Comparison of ENCODE assay signal across 16 mouse cellular contexts in the genomic region with DNA sequence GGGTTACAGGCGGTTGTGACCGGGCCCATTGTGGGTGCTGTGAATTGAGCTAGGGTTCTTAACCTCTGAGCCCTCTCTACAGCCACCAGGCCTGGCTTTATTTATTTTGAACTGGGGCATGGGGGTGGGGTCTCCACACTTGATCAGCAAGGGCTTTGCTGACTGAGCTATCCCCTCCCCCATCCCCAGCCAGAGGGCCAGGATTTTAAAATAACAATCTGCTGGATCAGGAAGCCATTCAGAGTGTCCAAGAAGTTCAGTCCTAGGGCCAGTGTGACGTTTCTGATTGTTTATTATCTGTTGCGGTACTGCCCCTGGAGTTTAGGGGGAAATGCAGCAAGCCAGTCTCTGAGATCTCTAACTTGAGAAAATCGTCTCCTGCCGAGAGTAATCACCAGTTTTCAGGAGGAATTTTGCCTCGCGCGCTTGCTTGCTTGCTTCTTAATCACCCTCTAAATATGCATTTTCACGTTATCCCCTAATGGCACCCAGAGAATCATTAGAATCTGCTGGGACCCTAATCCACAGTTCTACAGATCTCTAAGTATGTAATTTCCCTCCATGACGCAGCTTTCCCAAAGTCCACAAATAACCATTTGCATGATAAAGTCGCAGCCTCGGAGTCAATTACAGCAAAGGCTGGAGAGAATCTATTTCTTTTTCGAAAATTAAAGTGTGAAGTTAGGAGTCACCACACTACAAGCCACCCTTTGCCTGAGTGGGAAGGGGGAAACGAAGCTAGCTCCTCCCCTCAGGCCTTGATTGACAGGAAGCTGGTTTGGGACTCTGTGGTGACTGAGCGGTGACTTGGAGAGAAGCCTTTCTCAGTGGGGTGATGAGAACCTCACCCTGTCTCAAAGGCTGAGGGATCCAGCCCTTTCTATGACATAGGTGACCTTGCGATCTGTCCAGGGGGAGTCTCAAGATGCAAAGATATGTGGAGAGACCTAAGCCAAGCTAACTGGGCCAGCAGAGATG.
DNase-seq lines count a peak whose midpoint lies in the region; ATAC-seq lines count a peak whose summit lies in the region.
"Had no signal": no experiment of that assay in that cellular context is flagged by ENCODE, and none has a peak within 500 bp of the region (broad histone marks: within the 10 kb centered on the region; RNA-seq: fewer than 3 reads in every experiment).

No protein-coding gene starts in this region.

- no peaks in the 10 kb centered on the region for H3K36me3 ChIP-seq in forebrain, embryonic 10.5 days (replicated peaks)
- H3K36me3 ChIP-seq in forebrain, embryonic 12.5 days (replicated peaks) = no peaks in the 10 kb centered on the region
- no peaks in the 10 kb centered on the region for H3K36me3 ChIP-seq in midbrain, embryonic 10.5 days
- H3K36me3 ChIP-seq in midbrain, embryonic 15.5 days (replicated peaks) = no peaks in the 10 kb centered on the region
- no peaks in the 10 kb centered on the region for H3K36me3 ChIP-seq in forebrain, embryonic 15.5 days
- no peaks in the 10 kb centered on the region for H3K36me3 ChIP-seq in midbrain, embryonic 16.5 days (ENCODE audit: control insufficient read depth, insufficient read depth, low read length)
- H3K36me3 ChIP-seq: limb, embryonic 15.5 days had no signal

- ATAC-seq in forebrain, embryonic 12.5 days (ENCODE audit: low FRiP score) = no peak
- no peak for ATAC-seq in midbrain, embryonic 15.5 days (replicated peaks)
- ATAC-seq in forebrain, embryonic 15.5 days (replicated peaks) = 0 out of 2 replicates have a peak, but pooled peaks have one; percentile 42
- no peak for ATAC-seq in midbrain, embryonic 16.5 days
- ATAC-seq: Patski had no signal

- no peak overlapping the region for H3K9ac ChIP-seq in forebrain, embryonic 12.5 days
- H3K9ac ChIP-seq in midbrain, embryonic 15.5 days = no peak overlapping the region
- H3K9ac ChIP-seq in forebrain, embryonic 15.5 days (replicated peaks) = no peak overlapping the region
- H3K9ac ChIP-seq in midbrain, embryonic 16.5 days (ENCODE audit: low read depth, low read length) = no peak overlapping the region
- H3K9ac ChIP-seq: limb, embryonic 15.5 days had no signal

- no peak for DNase-seq in forebrain, embryonic 10.5 days (ENCODE audit: extremely low spot score, low spot score)
- DNase-seq in midbrain, embryonic 10.5 days (ENCODE audit: low spot score) = peak; percentile 36
- no peak for DNase-seq in gastrocnemius, postnatal 4 days (ENCODE audit: low spot score in 2 of 2)
- DNase-seq in thymus, postnatal 10 days (ENCODE audit: low spot score in 2 of 2) = no peak
- DNase-seq: adrenal gland, adult 2 months; cerebellum, postnatal 10 days; heart, postnatal 14 days; kidney, adult 18-20 months; lung, adult 18-20 months had no signal

- peaks cover 22% of the 10 kb centered on the region for H3K4me1 ChIP-seq in forebrain, embryonic 10.5 days
- H3K4me1 ChIP-seq in forebrain, embryonic 12.5 days = peaks cover 9% of the 10 kb centered on the region; the same call in 1 of the 2 replicates
- H3K4me1 ChIP-seq in midbrain, embryonic 10.5 days = peaks cover 13% of the 10 kb centered on the region
- H3K4me1 ChIP-seq in midbrain, embryonic 15.5 days = peaks cover 8% of the 10 kb centered on the region
- H3K4me1 ChIP-seq in forebrain, embryonic 15.5 days = peaks cover 8% of the 10 kb centered on the region; the same call in 1 of the 2 replicates
- H3K4me1 ChIP-seq in midbrain, embryonic 16.5 days (ENCODE audit: control insufficient read depth, insufficient read depth, low read length) = peaks cover 12% of the 10 kb centered on the region

- H3K27ac ChIP-seq in forebrain, embryonic 10.5 days = 0 out of 2 replicates have a peak overlapping the region, but pooled peaks have one; percentile 20
- no peak overlapping the region for H3K27ac ChIP-seq in forebrain, embryonic 12.5 days
- H3K27ac ChIP-seq in midbrain, embryonic 10.5 days (replicated peaks) = no peak overlapping the region; the same call in 1 of the 2 replicates
- H3K27ac ChIP-seq in midbrain, embryonic 15.5 days = no peak overlapping the region
- 0 out of 2 replicates have a peak overlapping the region, but pooled peaks have one; percentile 15 for H3K27ac ChIP-seq in forebrain, embryonic 15.5 days (replicated peaks)
- H3K27ac ChIP-seq in midbrain, embryonic 16.5 days (ENCODE audit: low read length) = 0 out of 2 replicates have a peak overlapping the region, but pooled peaks have one; percentile 22
- H3K27ac ChIP-seq: limb, embryonic 15.5 days had no signal

- H3K4me2 ChIP-seq in forebrain, embryonic 12.5 days = no peak overlapping the region
- H3K4me2 ChIP-seq in midbrain, embryonic 15.5 days = no peak overlapping the region
- no peak overlapping the region for H3K4me2 ChIP-seq in forebrain, embryonic 15.5 days (replicated peaks)
- H3K4me2 ChIP-seq in midbrain, embryonic 16.5 days (ENCODE audit: low read length) = no peak overlapping the region
- H3K4me2 ChIP-seq: limb, embryonic 15.5 days had no signal

- H3K4me3 ChIP-seq in forebrain, embryonic 10.5 days = no peak overlapping the region
- H3K4me3 ChIP-seq in forebrain, embryonic 12.5 days (replicated peaks) = no peak overlapping the region
- H3K4me3 ChIP-seq in midbrain, embryonic 10.5 days = no peak overlapping the region
- no peak overlapping the region for H3K4me3 ChIP-seq in midbrain, embryonic 15.5 days
- no peak overlapping the region for H3K4me3 ChIP-seq in forebrain, embryonic 15.5 days
- H3K4me3 ChIP-seq in midbrain, embryonic 16.5 days (ENCODE audit: low read depth, low read length) = no peak overlapping the region
- H3K4me3 ChIP-seq: limb, embryonic 15.5 days had no signal

- H3K9me3 ChIP-seq in forebrain, embryonic 10.5 days = no peaks in the 10 kb centered on the region
- H3K9me3 ChIP-seq in forebrain, embryonic 12.5 days = no peaks in the 10 kb centered on the region
- no peaks in the 10 kb centered on the region for H3K9me3 ChIP-seq in midbrain, embryonic 10.5 days (replicated peaks)
- H3K9me3 ChIP-seq in midbrain, embryonic 15.5 days = no peaks in the 10 kb centered on the region
- no peaks in the 10 kb centered on the region for H3K9me3 ChIP-seq in forebrain, embryonic 15.5 days
- no peaks in the 10 kb centered on the region for H3K9me3 ChIP-seq in midbrain, embryonic 16.5 days (replicated peaks; ENCODE audit: control insufficient read depth, low read length, poor library complexity, severe bottlenecking)
- H3K9me3 ChIP-seq: limb, embryonic 15.5 days had no signal

- H3K27me3 ChIP-seq in forebrain, embryonic 10.5 days (ENCODE audit: poor library complexity, severe bottlenecking) = no peaks in the 10 kb centered on the region
- no peaks in the 10 kb centered on the region for H3K27me3 ChIP-seq in forebrain, embryonic 12.5 days
- H3K27me3 ChIP-seq in midbrain, embryonic 10.5 days (ENCODE audit: low read depth, poor library complexity, severe bottlenecking) = no peaks in the 10 kb centered on the region
- H3K27me3 ChIP-seq in midbrain, embryonic 15.5 days (replicated peaks) = no peaks in the 10 kb centered on the region
- no peaks in the 10 kb centered on the region for H3K27me3 ChIP-seq in forebrain, embryonic 15.5 days
- no peaks in the 10 kb centered on the region for H3K27me3 ChIP-seq in midbrain, embryonic 16.5 days (ENCODE audit: control insufficient read depth, insufficient read depth, low read depth, low read length)
- H3K27me3 ChIP-seq: CH12.LX; limb, embryonic 15.5 days; Patski had no signal

- 38% methylated on average over 17 of the region's 17 CpGs for WGBS in forebrain, embryonic 10.5 days
- 39% methylated on average over 17 of the region's 17 CpGs for WGBS in forebrain, embryonic 12.5 days
- WGBS in midbrain, embryonic 10.5 days = 37% methylated on average over 17 of the region's 17 CpGs
- 28% methylated on average over 17 of the region's 17 CpGs for WGBS in midbrain, embryonic 15.5 days
- 37% methylated on average over 17 of the region's 17 CpGs for WGBS in forebrain, embryonic 15.5 days
- 30% methylated on average over 17 of the region's 17 CpGs for WGBS in midbrain, embryonic 16.5 days

Comparison
In these comparisons a context has a peak if more than half of its experiments do, and no peak if none do; other contexts are left out.
1. H3K27ac ChIP-seq: peak in forebrain, embryonic 10.5 days (single experiment), forebrain, embryonic 15.5 days (single experiment) and midbrain, embryonic 16.5 days (single experiment); none in forebrain, embryonic 12.5 days (single experiment), midbrain, embryonic 10.5 days (single experiment) and midbrain, embryonic 15.5 days (single experiment).